Mouse (Mus musculus) cerebellum, adult 11 months (tissue): ENCODE results near the gene Gm6217.
"Not testable (repeated sequence)": the region's sequence is repeated elsewhere in the genome, so short reads cannot be mapped to it uniquely, and the experiment has no call there.

ENCODE experiments used
- DNase-seq: peaks from one replicate; pipeline ENCODE4 v3.0.0; 2022

Gm6217 gene

GRCm38 (mm10) chr1:82931326-82931725, at the start of gene Gm6217:
Gene Gm6217, minus strand, starts transcription at chr1:82931399.
- DNase-seq = not testable (repeated sequence)

DNA sequence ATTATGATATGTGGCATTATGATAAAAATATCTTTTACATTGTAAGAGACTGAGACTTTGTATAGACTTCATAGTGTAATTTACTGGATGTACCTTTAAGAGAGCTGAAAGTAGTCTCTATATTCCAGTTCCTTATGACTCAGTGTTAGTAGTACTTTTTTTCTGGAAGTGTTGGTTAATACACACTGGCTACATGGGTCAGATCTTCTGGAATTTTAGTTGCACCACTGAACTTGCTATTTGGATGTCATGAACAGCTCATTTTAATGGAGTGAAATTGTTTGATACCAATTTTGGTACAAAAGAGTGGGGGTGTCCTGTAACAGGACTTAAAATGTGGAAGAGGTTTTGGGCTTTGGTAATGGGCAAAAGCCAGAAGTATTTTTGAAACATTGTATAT, 46.6 kb upstream of the Gm6217 start:
- no peak for DNase-seq

DNA sequence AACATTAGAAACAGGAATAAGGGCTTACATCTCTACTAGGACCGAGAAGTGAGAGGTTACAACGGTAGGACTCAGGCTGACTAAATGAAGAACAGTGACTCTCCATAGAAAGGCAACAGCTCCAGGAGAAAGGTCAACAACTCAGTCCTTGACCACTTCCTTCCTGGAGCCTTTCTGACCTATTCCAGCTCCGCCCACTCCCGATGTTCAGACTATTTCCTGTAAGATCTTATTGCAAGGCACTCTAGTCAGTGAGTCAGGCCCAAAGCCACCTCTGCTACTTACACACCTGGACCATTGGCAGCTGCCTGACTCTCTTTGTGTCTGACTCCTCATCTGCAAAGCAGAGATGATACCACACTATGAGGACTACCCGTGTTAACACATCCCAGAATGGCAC, 44.6 kb upstream of the Gm6217 start:
- no peak for DNase-seq

- no peak for DNase-seq
Observed at GRCm38 (mm10) chr1:82974342-82974741, 43.1 kb upstream of the Gm6217 start.

GRCm38 (mm10) chr1:82973901-82974300, 42.7 kb upstream of the Gm6217 start:
- DNase-seq = no peak

DNA sequence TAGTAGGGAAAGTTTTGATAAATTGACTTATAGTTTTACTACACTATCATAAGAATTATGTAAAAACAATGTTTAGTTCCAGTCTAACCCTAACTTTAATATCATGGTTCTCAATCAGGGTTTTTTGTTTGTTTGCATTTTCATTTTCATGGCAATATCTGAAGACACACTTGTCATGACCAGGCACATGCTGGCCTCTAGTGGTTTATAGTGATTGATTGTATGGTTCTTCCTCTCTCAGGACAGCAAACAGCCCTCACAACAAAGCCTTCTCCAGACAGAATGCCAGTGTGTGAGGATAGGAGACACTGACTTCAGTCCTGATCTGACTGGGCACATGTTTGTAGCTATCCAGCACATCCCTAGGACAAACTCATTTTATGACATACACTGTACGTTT, 42.0 kb upstream of the Gm6217 start:
- DNase-seq = no peak

GRCm38 (mm10) chr1:82972046-82972445, 40.8 kb upstream of the Gm6217 start:
- DNase-seq = no peak

- no peak for DNase-seq
Observed at GRCm38 (mm10) chr1:82966413-82966812, 35.2 kb upstream of the Gm6217 start.

- no peak for DNase-seq
Observed at GRCm38 (mm10) chr1:82959870-82960385, 28.7 kb upstream of the Gm6217 start, which contains the start of gene Gm47955. Gene Gm47955, plus strand, starts transcription at chr1:82960286.

GRCm38 (mm10) chr1:82955913-82956312, 24.7 kb upstream of the Gm6217 start, which contains the start of gene Gm7544:
Gene Gm7544, minus strand, starts transcription at chr1:82956013.
- DNase-seq = not testable (repeated sequence)

- DNase-seq = no peak
Observed at GRCm38 (mm10) chr1:82948601-82949000, 17.4 kb upstream of the Gm6217 start.

DNA sequence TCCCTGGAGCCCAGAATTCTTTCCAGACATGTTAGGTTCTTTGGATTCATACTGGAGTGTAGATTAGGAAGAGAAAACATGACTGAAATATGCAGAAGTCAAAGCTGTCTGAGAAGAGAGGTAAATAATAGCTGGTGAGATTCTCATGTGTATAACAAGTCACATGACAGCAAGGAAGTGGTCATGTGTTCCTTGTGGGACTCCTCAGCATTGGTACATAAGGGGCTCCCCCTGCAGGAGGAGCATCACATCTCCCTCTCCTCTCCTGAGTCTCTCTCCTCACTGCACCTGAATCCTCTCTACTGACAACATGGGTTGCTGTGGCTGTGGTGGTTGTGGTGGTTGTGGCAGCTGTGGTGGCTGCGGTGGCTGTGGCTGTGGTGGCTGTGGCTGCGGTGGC, 14.8 kb upstream of the Gm6217 start:
- DNase-seq = not testable (repeated sequence)

- not testable (repeated sequence) for DNase-seq
Observed at GRCm38 (mm10) chr1:82943295-82943694, 12.1 kb upstream of the Gm6217 start, which contains the start of gene A030003K21Rik. Gene A030003K21Rik, minus strand, starts transcription at chr1:82943388.

- DNase-seq = not testable (repeated sequence)
Observed at GRCm38 (mm10) chr1:82942505-82942904, 11.3 kb upstream of the Gm6217 start.

GRCm38 (mm10) chr1:82938666-82939065, 7.5 kb upstream of the Gm6217 start:
- DNase-seq = no peak

DNA sequence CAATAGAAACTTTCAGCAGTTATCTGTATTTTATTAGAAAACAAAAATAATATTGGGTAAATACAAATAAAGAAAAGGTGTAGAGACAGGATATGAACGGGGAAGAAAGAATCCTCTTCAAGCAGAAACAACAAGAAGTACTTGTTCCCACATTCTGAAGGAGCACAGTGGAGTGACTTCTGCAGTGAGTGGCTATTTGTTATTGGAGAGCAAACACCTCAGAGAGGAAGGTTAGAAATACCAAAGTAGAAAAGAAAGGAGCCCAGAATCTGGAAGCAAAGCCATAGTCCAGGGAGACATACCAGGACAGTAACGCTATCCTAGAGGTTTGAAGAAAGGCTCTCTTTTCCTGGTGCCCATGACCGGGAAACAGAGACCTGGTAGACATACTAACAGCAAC, 641 bp downstream of the Gm6217 start:
- DNase-seq = not testable (repeated sequence)

DNA sequence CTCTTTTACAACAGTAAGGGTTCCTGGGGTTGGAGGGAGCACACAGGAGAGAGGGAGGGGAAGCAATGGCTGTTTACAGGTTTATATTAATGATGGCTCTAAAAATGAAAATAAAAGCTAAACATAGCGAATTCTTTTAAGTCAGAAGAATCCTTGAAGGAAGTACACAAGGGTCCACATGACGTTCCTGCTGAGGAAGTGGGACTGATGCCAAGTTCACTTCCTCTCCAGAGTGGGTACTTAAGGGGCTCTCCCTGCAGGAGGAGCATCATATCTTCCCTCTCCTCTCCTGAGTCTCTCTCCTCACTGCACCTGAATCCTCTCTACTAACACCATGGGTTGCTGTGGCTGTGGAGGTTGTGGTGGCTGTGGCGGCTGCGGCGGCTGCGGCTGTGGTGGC, 6.5 kb downstream of the Gm6217 start, which contains the start of gene A030014E15Rik:
Gene A030014E15Rik, plus strand, starts transcription at position 268 of the 400 bp plus-strand sequence.
- no peak for DNase-seq

GRCm38 (mm10) chr1:82913434-82913833, 17.8 kb downstream of the Gm6217 start:
- DNase-seq = not testable (repeated sequence)

- no peak for DNase-seq
Observed at GRCm38 (mm10) chr1:82913025-82913424, 18.2 kb downstream of the Gm6217 start, which contains the start of gene A030005L19Rik. Gene A030005L19Rik, plus strand, starts transcription at chr1:82913325.

- DNase-seq = no peak
Observed at GRCm38 (mm10) chr1:82905886-82906285, 25.3 kb downstream of the Gm6217 start.

- DNase-seq = no peak
Observed at GRCm38 (mm10) chr1:82901201-82901600, 30.0 kb downstream of the Gm6217 start.

DNA sequence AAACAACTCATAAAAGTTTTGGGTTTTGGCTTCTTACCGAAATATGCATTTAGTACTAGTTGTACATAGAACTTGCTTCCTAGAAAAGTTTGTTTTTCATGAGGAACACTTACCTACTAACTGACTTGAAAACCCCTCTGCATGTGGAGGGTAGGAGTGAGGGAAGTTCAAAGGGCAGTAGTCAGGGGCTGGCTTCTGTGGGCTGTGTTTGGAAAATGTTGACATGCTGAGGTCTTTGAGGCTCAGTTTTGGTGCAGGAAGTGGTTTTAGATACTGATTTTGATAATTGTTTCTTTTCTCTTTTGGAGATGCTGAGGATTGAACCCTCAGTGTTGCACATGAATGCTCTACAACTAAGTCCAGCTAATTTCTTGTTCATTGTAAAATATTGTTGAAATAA, 30.6 kb downstream of the Gm6217 start:
- DNase-seq = no peak

DNA sequence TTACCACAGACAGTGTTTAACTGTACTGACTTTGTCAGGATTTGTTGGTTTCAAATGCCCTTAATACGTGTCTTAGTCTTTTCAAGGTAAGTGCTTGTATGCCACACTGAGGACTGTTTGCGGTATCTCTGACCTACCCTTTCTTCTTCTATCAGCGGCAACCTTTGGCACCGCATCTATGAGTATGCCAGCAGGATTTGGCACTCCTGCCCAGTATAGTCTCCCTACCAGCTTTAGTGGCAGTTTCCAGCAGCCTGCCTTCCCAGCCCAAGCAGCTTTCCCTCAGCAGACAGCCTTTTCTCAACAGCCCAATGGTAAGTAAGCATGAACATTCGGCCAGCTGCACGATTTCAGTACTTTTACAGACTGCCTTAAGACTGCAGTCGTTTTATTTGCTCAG, 37.9 kb downstream of the Gm6217 start:
- no peak for DNase-seq
